Mouse (Mus musculus) testis, adult 2 months (tissue): Measurements from ENCODE around the gene Mkrn1.

Experiments
- CTCF ChIP-seq: fragments of 200-500 bp; IDR thresholded peaks from 2 replicates; pipeline ENCODE4 v1.5.1; 2012; ENCODE audit warnings: low read depth, mild to moderate bottlenecking, inconsistent platforms, low read length, moderate library complexity; ENCODE audit not compliant: control insufficient read depth, insufficient read depth, insufficient replicate concordance
- POLR2A ChIP-seq: fragments of 200-500 bp; IDR thresholded peaks from 2 replicates; pipeline ENCODE4 v1.6.1; 2012; ENCODE audit warnings: low read depth, mild to moderate bottlenecking, inconsistent platforms, low read length, moderate library complexity; ENCODE audit not compliant: control insufficient read depth

DNA sequence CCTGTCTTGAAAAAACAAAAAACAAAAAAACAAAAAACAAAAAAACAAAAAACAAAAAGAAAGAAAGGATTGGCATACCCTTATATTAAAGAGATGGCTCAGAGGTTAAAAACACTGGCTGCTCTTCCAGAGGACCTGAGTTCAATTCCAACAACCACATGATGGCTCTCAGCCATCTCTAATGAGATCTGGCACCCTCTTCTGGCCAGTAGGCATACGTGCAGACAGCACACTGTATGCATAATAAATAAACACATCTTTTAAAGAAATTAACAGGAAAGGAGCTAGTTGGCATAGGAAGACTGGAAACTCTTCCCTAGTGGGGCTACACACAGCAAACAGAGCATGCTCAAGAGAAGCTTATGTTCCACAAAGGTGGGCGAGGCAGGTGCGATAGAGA lies 30.8 kb upstream of the Mkrn1 start:
- TF ChIP-seq POLR2A (no peak), CTCF (no peak)
